Mouse (Mus musculus) embryonic fibroblast, embryonic 13.5 days (primary cell): ENCODE measurements around the gene Synpr.

ENCODE experiments used
- CTCF ChIP-seq: IDR thresholded peaks from 2 replicates; pipeline ENCODE4 v1.5.1; 2011; ENCODE audit warnings: mild to moderate bottlenecking, control low read depth, low read length, moderate library complexity, borderline replicate concordance; ENCODE audit not compliant: insufficient read depth
- POLR2A ChIP-seq: IDR thresholded peaks from 2 replicates; pipeline ENCODE4 v1.6.1; 2011; ENCODE audit warnings: low read depth, mild to moderate bottlenecking, control low read depth, low read length, moderate library complexity

GRCm38 (mm10) chr14:13597204-13597603, 312.6 kb downstream of the Synpr start:
- TF ChIP-seq CTCF (no peak), POLR2A (no peak)
